Mouse (Mus musculus): ENCODE results near the gene Prcd. TPM values are rescaled to one million over a fixed set of nuclear protein-coding genes. Genes with fewer than 3 reads are reported as not detected.

The Prcd gene
- polyA plus RNA-seq, 1 experiment from 2014 or later: 0.53 TPM

- Histone ChIP-seq H3K4me2 (ENCODE audit: low read depth) (peak overlapping the region; percentile 49), H3K27ac (ENCODE audit: low read depth, low read length) (no peak overlapping the region), H3K9me3 (ENCODE audit: control insufficient read depth, low read length) (no peaks in the 10 kb centered on the region), H3K27me3 (ENCODE audit: control insufficient read depth, insufficient read depth, low read length) (peaks cover 13% of the 10 kb centered on the region), H3K36me3 (ENCODE audit: control insufficient read depth, insufficient read depth, low read length) (no peaks in the 10 kb centered on the region), H3K4me1 (ENCODE audit: control insufficient read depth, insufficient read depth, low read length) (peaks cover 15% of the 10 kb centered on the region; the same call in 1 of the 2 replicates), H3K4me3 (ENCODE audit: low read depth, low read length) (peak overlapping the region; percentile 39), H3K9ac (ENCODE audit: low read length) (peak overlapping the region; percentile 51)
- 7% methylated on average over 40 of the region's 40 CpGs for WGBS
- DNase-seq (ENCODE audit: low spot score) (no peak), ATAC-seq (ENCODE audit: insufficient read depth, low FRiP score, low TSS enrichment) (no peak)
Measured at GRCm38 (mm10) chr11:116623281-116624124, 29.8 kb upstream of the Prcd start.

- ATAC-seq (ENCODE audit: insufficient read depth, low FRiP score, low TSS enrichment) (0 out of 2 replicates have a peak, but pooled peaks have one; percentile 27), DNase-seq (ENCODE audit: low spot score) (peak; percentile 80)
- no peaks in the 10 kb centered on the region for H3K9me3 ChIP-seq (ENCODE audit: control insufficient read depth, low read length)
- H3K4me1 ChIP-seq (ENCODE audit: control insufficient read depth, insufficient read depth, low read length): peaks cover 14% of the 10 kb centered on the region; the same call in 1 of the 2 replicates
- H3K4me3 ChIP-seq (ENCODE audit: low read depth, low read length): peak overlapping the region; percentile 39
- H3K27ac ChIP-seq (ENCODE audit: low read depth, low read length): no peak overlapping the region
- H3K36me3 ChIP-seq (ENCODE audit: control insufficient read depth, insufficient read depth, low read length): no peaks in the 10 kb centered on the region
- peak overlapping the region; percentile 51 for H3K9ac ChIP-seq (ENCODE audit: low read length)
- peaks cover 13% of the 10 kb centered on the region for H3K27me3 ChIP-seq (ENCODE audit: control insufficient read depth, insufficient read depth, low read length)
- H3K4me2 ChIP-seq (ENCODE audit: low read depth): peak overlapping the region; percentile 49
- WGBS: 12% methylated on average over 38 of the region's 42 CpGs
Measured at GRCm38 (mm10) chr11:116624131-116624832, 29.1 kb upstream of the Prcd start.

GRCm38 (mm10) chr11:116625081-116626000 is 28.0 kb upstream of the Prcd start:
- no peaks in the 10 kb centered on the region for H3K36me3 ChIP-seq (ENCODE audit: control insufficient read depth, insufficient read depth, low read length)
- H3K4me1 ChIP-seq (ENCODE audit: control insufficient read depth, insufficient read depth, low read length): peaks cover 6% of the 10 kb centered on the region; the same call in 1 of the 2 replicates
- ATAC-seq (ENCODE audit: insufficient read depth, low FRiP score, low TSS enrichment): no peak
- no peaks in the 10 kb centered on the region for H3K9me3 ChIP-seq (ENCODE audit: control insufficient read depth, low read length)
- no peak overlapping the region for H3K4me3 ChIP-seq (ENCODE audit: low read depth, low read length)
- H3K9ac ChIP-seq (ENCODE audit: low read length): no peak overlapping the region
- H3K4me2 ChIP-seq (ENCODE audit: low read depth): no peak overlapping the region
- H3K27me3 ChIP-seq (ENCODE audit: control insufficient read depth, insufficient read depth, low read length): peaks cover 13% of the 10 kb centered on the region
- peak; percentile 59 for DNase-seq (ENCODE audit: low spot score)
- H3K27ac ChIP-seq (ENCODE audit: low read depth, low read length): no peak overlapping the region
- 74% methylated on average over 17 of the region's 17 CpGs for WGBS

- H3K9ac ChIP-seq (ENCODE audit: low read length): no peak within 1 kb of the TSS
- H3K27me3 ChIP-seq (ENCODE audit: control insufficient read depth, insufficient read depth, low read length): peaks cover 13% of the 10 kb centered on the region
- no peak within 1 kb of the TSS for H3K4me2 ChIP-seq (ENCODE audit: low read depth)
- H3K36me3 ChIP-seq (ENCODE audit: control insufficient read depth, insufficient read depth, low read length): no peaks in the 10 kb centered on the region
- 76% methylated on average over 10 of the region's 10 CpGs for WGBS
- H3K27ac ChIP-seq (ENCODE audit: low read depth, low read length): no peak within 1 kb of the TSS
- no peak for DNase-seq (ENCODE audit: low spot score)
- 0 out of 2 replicates have a peak, but pooled peaks cover under 1% of the 10 kb centered on the region for H3K4me1 ChIP-seq (ENCODE audit: control insufficient read depth, insufficient read depth, low read length)
- no peaks in the 10 kb centered on the region for H3K9me3 ChIP-seq (ENCODE audit: control insufficient read depth, low read length)
- H3K4me3 ChIP-seq (ENCODE audit: low read depth, low read length): no peak within 1 kb of the TSS
- ATAC-seq (ENCODE audit: insufficient read depth, low FRiP score, low TSS enrichment): no peak
Measured at GRCm38 (mm10) chr11:116626299-116627071, 26.8 kb upstream of the Prcd start, which contains the start of gene Rhbdf2. TSS of gene Rhbdf2 (minus strand) at chr11:116627019.

- Histone ChIP-seq H3K4me2 (ENCODE audit: low read depth) (no peak overlapping the region), H3K27me3 (ENCODE audit: control insufficient read depth, insufficient read depth, low read length) (peaks cover 13% of the 10 kb centered on the region), H3K27ac (ENCODE audit: low read depth, low read length) (no peak overlapping the region), H3K9me3 (ENCODE audit: control insufficient read depth, low read length) (no peaks in the 10 kb centered on the region), H3K4me1 (ENCODE audit: control insufficient read depth, insufficient read depth, low read length) (no peaks in the 10 kb centered on the region), H3K4me3 (ENCODE audit: low read depth, low read length) (no peak overlapping the region), H3K36me3 (ENCODE audit: control insufficient read depth, insufficient read depth, low read length) (no peaks in the 10 kb centered on the region), H3K9ac (ENCODE audit: low read length) (no peak overlapping the region)
- 51% methylated on average over 10 of the region's 10 CpGs for WGBS
- DNase-seq (ENCODE audit: low spot score) (no peak), ATAC-seq (ENCODE audit: insufficient read depth, low FRiP score, low TSS enrichment) (no peak)
Measured at GRCm38 (mm10) chr11:116627072-116628020, 26.0 kb upstream of the Prcd start.

GRCm38 (mm10) chr11:116628712-116629111 is 24.6 kb upstream of the Prcd start:
- H3K4me3 ChIP-seq (ENCODE audit: low read depth, low read length): no peak overlapping the region
- no peaks in the 10 kb centered on the region for H3K36me3 ChIP-seq (ENCODE audit: control insufficient read depth, insufficient read depth, low read length)
- no peak overlapping the region for H3K9ac ChIP-seq (ENCODE audit: low read length)
- no peak overlapping the region for H3K27ac ChIP-seq (ENCODE audit: low read depth, low read length)
- no peaks in the 10 kb centered on the region for H3K4me1 ChIP-seq (ENCODE audit: control insufficient read depth, insufficient read depth, low read length)
- ATAC-seq (ENCODE audit: insufficient read depth, low FRiP score, low TSS enrichment) (no peak; the same call in 1 of the 2 replicates), DNase-seq (ENCODE audit: low spot score) (peak; percentile 83)
- 64% methylated on average over 9 of the region's 9 CpGs for WGBS
- H3K4me2 ChIP-seq (ENCODE audit: low read depth): no peak overlapping the region
- H3K9me3 ChIP-seq (ENCODE audit: control insufficient read depth, low read length): no peaks in the 10 kb centered on the region
- H3K27me3 ChIP-seq (ENCODE audit: control insufficient read depth, insufficient read depth, low read length): peaks cover 4% of the 10 kb centered on the region; the same call in 1 of the 2 replicates

- no peak overlapping the region for H3K9ac ChIP-seq (ENCODE audit: low read length)
- 85% methylated on average over 6 of the region's 6 CpGs for WGBS
- 0 out of 2 replicates have a peak, but pooled peaks cover 3% of the 10 kb centered on the region for H3K27me3 ChIP-seq (ENCODE audit: control insufficient read depth, insufficient read depth, low read length)
- H3K4me3 ChIP-seq (ENCODE audit: low read depth, low read length): no peak overlapping the region
- H3K4me2 ChIP-seq (ENCODE audit: low read depth): no peak overlapping the region
- no peak overlapping the region for H3K27ac ChIP-seq (ENCODE audit: low read depth, low read length)
- H3K9me3 ChIP-seq (ENCODE audit: control insufficient read depth, low read length): no peaks in the 10 kb centered on the region
- H3K4me1 ChIP-seq (ENCODE audit: control insufficient read depth, insufficient read depth, low read length): no peaks in the 10 kb centered on the region
- ATAC-seq (ENCODE audit: insufficient read depth, low FRiP score, low TSS enrichment) (no peak), DNase-seq (ENCODE audit: low spot score) (no peak)
- no peaks in the 10 kb centered on the region for H3K36me3 ChIP-seq (ENCODE audit: control insufficient read depth, insufficient read depth, low read length)
Measured at GRCm38 (mm10) chr11:116629472-116629871, 23.9 kb upstream of the Prcd start.

Data from neural tube, embryonic 11.5 days (tissue).